Mouse (Mus musculus) right cerebral cortex, postnatal 25 days (tissue): Measurements from ENCODE around the gene Cox6a2.

Experiments used
- DNase-seq: peaks from one replicate; pipeline ENCODE4 v3.0.0; 2022

The Cox6a2 gene

DNA sequence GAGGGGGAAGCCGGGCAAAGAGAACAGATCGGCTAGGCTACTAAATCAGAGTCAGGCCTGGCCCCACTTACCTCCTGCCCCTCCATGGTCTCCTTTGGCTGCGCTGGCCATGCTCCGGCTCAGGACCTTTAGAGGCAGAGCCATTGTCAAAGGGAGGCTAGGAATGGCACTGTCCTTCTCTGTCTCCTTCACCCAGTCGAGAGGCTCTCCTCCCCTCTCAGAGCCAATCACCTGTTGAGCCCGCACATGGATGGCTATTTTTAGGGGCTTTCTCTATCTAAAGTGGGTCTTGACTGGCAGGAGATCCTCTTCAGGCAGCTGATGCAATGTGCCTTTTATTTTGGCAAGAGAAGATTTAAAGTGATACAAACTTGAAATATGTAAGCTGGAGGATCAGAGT lies at the start of gene Cox6a2:
Gene Cox6a2 (minus strand): TSS at position 236 of the 400 bp plus-strand sequence.
- DNase-seq = no peak

DNA sequence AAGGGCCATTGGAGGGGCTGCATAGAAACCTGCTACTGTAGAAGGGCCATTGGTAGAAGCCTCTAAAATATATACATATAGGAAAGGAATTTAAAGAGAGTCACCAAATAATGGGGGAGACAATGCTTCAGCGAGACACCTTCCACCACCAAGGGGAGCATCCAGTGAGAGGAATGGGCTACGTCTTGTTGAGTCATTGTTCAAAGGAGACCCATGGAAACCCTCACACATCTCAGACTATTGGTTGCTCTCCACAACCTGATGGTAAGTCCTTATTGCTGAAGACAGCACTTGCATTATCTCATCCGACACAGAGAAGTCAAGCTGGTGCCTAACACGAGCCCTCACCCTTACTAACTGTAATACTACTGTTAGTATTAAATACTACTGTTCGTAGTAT lies 49.6 kb upstream of the Cox6a2 start:
- no peak for DNase-seq

DNA sequence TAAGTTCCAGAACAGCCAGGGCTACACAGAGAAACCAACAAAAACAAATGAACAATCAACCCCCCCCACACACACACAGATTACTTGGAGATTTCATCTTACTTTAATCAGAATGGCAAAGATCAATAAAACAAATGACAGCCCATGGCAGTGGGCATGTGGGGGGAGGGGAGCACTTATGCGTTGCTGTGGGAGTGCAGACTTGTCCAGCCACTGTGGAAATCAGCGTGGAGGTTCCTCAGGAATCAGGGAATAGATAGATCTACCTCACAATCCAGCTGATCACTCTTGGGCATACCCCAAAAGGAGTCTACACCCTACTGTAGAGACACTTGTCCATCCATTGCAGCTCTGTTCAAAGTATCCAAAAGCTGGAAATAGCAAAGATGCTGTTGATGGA lies 48.8 kb upstream of the Cox6a2 start:
- DNase-seq = no peak

DNA sequence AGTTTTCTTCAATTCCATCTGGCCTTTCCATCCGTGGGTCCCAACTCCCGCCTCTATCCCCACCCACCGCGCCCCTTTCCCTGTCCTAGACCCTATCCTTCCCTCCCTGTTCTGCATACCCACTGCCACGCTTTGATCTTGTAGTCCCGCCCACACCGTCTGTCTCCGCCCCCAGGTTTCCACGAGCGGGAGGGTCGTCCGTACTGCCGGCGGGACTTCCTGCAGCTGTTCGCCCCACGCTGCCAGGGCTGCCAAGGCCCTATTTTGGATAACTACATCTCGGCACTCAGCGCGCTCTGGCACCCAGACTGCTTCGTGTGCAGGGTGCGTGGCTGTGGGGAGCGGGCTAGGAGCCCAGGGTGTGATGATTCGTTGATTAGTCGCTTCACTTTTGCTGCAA lies 46.4 kb upstream of the Cox6a2 start:
- DNase-seq = peak; percentile 80

DNA sequence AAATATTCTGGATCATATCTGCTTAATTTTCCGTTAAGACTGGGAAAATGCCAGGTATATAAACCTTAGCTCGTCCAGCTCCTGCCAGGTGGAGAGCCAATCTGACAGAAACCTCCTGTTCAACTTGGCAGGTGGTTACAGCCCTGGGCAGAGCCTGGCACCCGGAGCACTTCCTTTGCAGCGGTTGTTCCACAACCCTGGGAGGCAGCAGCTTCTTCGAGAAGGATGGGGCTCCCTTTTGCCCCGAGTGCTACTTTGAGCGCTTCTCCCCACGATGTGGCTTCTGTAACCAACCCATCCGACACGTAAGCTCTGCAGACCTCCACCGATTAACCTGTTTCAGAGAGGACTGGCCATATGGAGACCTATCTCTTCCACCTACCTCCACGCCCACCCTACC lies 45.8 kb upstream of the Cox6a2 start:
- DNase-seq = no peak

DNA sequence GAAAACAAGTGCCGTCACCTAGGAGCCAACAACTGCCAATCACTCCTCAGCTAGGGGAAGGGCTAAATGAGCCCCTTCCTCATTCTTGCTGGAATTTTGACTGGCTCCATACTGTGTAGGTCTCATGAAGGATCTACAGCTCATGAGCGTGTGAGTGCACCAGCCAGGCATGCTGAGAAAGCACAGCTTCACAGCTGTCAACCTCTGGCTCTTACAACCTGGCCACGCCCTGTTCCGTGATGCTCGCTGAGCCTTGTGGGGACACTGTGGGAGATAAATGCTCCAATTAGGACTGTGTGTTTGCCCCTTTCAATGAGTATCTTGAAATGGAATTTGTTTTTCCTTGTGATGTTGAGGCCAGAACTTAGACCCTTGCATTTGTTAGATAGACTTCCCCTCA lies 43.8 kb upstream of the Cox6a2 start:
- no peak for DNase-seq

DNA sequence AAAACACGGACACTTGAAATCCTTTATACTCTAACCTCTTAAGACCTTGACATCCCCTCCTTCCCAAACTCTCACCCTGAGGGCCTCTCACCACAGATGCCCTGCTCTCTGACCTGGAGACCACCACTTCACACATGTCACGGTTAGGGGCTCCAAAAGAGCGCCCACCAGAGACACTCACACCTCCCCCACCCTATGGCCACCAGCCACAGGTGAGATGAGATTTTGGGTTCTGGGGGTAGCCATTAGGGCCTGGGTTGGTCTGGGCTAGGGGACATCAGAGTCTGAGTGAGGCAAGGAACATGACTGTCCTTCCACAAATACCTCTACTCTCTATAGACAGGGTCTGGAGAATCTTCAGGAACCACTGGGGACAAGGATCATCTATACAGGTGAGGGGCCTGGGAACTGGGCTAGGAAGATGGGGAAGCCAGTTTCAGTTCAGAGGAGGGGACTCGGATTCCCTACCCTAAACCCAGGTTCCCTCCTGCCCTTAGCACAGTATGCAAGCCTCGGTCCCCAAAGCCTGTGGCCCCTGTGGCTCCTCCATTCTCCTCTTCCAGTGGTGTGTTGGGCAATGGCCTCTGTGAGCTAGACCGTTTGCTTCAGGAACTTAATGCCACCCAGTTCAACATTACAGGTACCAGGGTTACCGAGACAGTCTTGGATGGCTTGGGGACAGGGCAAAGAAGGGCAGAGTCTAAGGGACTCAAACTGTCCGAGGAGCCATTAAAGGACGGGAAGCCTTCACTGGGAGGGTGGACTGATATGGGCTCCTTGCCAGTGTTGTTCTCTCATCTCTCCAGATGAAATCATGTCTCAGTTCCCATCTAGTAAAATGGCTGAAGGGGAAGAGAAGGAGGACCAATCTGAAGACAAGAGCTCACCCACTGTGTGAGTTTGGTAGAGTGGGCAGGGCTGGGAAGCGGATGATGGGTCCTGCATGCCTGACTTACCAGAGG lies 42.2 kb upstream of the Cox6a2 start:
- no peak for DNase-seq

DNA sequence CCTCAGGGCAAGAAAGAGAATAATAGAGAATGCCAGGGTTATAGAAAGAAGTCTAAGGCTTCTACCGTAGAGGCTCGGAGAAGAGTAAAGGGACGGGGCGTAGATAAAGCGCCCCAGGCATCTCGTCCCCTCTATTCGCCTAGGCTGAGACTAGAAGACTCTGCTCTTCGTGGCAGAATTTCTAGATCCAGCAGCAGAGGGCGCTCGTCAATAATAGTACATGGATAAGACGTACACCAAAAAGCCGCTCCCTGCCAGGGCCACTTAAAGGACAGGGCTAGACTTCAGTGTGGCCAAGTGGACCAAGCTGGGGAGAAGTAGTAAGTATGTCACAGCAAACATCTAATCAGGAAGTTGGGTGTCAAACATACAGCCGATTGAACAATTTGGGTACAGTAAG lies 41.3 kb upstream of the Cox6a2 start:
- peak; percentile 75 for DNase-seq

DNA sequence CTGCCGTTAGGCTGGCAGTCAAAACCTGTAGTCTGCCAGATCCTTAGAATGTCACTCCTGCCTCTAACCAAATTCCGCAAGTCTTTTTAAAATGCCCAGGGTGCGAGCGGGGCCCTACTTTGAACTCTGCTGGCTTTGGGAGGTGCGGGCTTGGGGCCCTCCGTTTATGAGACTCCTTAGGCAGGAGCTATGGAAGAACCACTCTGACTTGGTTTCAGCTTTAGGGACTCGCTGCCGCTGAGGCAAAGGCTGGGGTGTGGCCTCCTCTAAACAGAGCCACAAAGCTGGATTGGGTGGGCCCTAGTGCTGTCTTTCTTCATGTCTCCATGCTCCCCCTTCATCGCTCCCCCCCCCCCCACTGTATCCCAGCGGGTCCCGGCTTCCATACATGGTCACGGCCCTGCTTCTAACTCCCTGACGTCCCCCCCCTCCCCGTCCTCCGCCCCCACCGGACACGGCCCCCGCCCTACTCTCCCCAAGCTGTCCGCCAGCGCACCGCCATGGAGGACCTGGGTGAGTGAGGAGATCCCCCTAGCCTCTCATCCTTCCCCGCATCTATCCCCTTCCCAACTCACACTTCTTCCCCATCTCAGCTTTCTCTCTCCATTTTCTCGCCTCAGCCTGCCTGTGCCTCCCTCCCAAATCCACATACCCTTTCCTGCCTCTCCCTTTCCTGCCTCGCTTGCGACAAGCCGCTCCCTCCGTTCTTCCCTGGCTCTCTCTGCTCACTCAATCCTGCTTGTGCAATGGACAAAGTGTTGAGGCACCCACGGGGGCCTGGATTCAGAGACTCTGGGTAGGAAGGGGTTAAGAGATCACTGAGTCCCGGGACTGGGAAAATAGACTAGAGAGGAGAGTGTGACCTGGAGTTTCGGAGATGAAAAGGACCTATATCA lies 40.6 kb upstream of the Cox6a2 start, which contains the start of gene Tgfb1i1:
Gene Tgfb1i1 (plus strand): TSS at position 317 of the 896 bp plus-strand sequence.
- peak; percentile 63 for DNase-seq

DNA sequence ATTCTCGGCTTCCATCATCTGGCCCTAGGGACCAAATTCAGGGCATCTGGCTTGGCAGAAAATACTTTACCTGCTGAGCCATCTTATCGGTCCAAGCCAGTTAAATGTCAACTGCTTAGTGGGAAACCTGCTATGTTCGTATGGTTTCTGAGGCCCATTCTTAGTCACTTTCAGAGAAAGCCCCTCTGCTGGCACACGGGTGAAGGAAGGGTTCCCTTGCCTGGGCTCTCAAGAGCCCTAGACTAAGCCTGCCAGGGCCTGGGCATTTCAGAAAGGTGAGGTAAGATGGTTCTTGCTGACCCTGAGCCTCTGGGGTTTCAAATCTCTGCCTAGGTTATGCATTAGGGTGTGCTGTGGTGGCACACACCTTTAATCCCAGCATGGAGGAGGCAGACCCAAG lies 39.4 kb upstream of the Cox6a2 start:
- DNase-seq = no peak

DNA sequence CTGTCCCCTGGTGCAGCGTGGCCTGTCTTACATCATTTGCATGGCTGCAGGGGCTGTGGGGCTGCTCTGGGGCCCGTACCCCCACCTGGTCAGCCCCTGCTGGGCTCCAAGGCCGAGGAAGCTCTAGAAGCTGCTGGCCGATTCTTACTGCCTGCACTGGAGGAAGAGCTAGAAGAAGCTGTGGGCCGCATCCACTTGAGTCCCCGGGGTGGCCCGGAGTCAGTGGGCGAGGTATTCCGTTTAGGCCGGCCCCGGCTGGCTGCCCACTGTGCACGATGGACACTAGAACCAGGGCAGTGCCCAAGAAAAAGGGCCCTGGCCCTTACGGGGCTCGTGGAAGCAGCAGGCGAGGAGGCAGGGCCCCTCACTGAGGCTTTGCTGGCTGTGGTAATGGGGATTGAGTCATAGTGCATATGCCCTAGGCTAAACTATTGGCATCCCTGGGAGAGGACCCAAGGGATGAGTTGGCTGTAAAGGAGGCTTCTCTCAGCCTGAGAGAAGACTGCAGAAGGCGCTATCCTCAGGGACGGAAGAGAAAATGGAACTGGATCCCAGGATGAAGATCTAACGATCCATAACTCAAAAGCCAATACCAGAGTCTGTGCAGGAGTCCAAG lies 38.3 kb upstream of the Cox6a2 start:
- no peak for DNase-seq

DNA sequence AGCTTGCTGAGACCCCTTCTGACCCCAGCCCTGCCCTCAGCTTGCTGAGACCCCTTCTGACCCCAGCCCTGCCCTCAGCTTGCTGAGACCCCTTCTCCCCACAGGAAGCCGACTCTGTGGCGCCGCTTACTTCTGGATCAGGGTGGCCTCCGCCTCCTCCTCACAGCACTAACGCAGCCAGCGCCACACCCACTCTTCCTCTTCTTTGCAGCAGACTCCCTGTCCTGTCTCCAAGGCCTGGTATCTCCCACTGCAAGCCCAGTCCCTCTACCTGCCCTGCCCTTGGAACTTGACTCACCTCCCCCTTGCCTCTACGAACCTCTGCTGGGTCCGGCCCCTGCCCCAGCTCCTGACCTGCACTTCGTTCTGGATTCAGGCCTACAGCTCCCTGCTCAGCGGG lies 37.7 kb upstream of the Cox6a2 start:
- DNase-seq = no peak

DNA sequence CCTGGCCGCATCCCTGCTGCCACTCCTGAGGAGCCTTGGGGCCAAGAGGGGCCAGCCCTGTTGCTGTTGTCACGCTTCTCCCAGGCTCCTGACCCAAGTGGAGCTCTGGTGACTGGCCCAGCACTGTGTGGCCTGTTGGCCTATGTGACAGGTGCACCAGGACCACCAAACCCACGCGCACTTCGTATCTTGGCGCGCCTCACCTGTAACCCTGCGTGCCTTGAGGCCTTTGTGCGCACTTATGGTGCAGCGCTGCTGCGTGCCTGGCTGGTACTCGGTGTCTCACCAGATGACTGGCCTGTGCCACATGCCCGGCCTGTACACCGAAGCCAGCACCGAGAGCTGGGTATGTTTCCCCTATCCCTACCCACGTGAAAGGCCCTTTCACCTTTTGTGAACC lies 36.1 kb upstream of the Cox6a2 start:
- DNase-seq = no peak

DNA sequence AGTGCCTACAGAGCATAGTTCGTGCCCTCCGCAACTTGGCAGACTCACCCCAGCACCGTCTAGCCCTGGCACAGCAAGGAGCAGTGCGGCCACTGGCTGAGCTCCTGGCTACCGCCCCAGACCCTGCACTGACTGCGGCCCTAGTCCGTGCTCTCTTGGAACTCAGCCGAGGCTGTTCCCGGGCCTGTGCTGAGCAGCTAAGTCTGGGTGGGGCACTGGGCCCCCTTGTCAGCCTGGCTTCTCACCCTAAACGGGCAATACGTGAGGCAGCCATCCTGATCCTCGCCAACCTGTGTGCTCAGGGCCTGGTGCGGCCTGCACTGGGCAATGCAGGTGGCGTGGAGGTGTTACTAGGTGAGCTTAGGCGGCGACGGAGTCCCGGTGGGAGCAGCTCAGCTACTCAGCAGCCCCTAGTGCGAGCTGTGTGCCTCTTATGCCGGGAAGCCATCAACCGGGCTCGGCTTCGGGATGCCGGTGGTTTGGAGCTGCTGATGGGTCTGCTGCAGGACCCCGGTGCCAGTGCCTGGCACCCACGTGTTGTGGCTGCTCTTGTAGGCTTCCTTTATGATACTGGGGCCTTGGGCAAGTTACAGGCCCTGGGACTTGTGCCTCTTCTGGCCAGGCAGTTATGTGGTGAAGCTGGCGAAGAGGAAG lies 34.1 kb upstream of the Cox6a2 start:
- no peak for DNase-seq

DNA sequence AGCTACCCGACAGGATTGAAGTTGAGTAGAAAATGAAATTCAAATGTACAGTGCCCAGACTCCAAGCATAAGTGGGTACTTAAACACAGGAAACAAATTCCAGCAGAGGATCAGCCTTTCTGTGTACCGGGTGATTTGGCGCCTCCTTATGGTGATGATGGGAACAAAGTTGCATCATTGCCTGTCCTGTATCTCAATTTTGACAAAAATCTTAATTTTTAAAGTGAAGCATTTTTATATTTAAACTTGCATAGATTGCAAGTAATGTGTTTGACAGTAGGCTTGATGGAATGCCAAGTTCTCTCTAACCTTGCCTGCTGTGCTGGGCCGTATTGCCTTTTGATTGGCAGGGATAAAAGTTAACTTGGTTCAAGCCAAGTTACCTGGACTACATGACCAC lies 32.8 kb upstream of the Cox6a2 start:
- DNase-seq = no peak

DNA sequence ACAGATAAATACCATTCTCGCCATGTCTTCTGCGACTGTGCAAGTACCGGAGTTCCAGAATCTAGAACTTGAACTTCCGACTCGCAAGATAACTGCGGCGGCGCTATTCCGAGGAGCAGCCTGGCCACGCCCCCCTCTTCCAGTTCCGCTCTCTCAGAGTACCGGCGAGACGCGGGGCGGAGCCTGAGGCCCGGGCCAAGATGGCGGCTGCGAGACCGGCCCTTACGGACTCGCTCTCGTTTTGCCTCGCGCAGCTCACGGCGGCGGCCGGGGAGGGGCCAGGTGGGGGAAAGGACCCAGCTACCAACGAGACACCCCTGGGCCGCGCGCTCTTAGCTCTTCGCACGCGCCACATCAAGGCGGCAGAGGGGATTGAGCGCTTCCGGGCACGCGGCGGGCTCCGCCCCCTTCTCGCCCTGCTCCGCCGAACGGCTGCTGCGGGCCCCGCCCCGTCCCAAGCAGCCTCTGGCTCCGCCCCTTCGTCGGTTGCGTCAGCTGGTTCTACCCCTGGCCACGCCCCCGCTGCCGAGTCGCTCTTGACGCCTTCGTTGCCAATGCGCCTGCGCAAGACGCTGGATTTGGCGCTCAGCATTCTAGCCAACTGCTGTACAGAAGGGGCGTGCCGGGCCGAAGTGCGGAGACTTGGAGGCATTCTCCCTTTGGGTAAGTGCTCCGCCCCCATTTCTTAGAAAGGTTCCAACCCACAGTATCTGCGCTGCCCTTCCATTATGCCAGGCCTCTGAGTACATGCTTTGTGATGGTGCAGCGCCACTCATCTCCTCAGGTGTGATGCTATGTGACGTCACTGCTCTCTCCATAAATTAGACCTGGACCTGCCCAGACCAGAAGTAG lies 32.0 kb upstream of the Cox6a2 start, which contains the start of gene 9130023H24Rik:
Gene 9130023H24Rik (minus strand): TSS at position 105 of the 852 bp plus-strand sequence.
- DNase-seq = peak; percentile 100

DNA sequence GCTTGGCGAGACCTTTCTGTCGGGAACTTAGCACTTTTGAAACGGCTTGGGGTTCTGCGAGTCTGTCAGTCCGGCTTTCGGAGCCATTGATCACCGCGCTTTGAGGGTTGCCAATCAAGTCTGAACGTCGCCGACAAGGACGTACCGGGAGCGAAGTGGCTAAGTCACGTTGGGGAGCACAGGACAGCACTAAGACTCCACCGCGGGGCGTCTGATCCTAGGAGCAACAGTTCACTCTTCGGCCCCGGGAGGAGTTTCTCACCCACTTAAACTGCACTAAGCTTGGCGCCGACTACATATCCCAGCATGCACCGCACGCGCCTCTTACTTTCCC lies 31.4 kb upstream of the Cox6a2 start:
- DNase-seq = no peak

DNA sequence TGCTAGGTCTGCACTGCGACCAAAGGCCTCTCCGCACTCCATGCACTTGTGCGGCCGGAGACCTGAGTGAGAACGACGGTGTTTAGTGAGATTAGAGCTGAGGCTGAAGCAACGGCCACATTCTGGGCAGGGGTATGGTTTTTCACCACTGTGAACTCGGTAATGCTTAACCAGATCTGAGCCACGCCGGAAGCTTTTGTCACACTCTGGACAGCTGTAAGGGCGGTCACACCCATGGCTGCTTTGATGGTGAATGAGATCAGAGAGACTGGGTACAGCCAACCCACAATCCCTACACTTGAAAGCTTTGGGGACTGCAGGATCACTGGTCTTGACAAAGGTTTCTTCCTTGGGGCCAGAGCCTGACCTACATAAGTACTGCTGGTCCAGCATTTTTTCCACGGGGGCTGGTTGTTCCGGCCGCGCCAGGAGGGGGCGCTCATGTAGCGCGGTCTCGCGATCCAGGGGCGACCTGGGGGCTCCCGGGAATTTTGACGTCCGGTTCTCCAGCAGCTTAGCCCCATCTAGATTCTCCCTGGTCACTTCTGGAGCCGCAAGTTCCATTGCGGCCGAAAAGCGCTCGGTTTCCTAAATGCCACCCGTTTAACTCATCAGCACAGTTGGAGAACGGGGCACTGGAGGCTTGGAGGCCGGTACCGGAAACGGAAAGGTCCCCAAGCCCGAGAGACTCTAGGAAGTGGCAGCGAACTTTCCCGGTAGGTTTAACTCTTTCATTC lies 30.8 kb upstream of the Cox6a2 start, which contains the start of gene Armc5:
Gene Armc5 (plus strand): TSS at position 487 of the 737 bp plus-strand sequence.
- DNase-seq = peak; percentile 82

DNA sequence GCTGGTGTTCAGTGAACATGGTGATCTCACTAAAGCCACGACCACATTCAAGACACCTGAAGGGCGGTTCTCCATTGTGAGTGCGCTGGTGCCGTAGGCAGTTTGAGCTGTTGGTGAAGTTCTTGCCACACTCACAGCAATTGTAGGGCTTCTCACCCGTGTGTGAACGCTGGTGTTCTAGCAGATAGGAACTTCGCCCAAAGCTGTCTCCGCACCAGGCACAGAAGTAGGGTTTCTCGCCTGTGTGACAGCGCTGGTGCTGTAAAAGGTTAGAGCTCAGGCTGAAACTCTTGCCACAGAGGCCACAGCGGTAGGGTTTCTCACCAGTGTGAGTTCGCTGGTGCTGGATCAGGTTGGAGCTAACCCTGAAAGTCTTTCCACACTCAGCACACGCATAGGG lies 30.2 kb upstream of the Cox6a2 start:
- DNase-seq = no peak

DNA sequence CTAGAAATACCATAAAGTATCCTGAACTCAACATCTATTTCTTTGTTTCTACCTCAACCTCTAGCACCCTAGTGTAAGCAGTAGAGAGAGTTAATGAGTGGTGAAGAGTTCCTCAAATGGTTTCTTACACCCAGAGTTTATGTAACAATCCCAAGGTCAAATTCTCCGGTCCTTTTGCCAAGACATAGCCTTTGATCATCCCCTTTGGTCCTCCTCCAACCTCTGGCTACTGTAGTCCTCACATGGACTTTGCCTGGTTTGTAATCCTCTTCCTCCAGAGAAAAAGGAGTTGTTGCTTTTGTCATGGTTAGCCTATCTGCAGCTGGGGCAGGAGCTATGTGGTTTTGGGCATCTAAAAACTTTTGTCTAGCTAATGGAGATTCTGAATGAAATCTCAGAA lies 29.3 kb upstream of the Cox6a2 start:
- DNase-seq = no peak

DNA sequence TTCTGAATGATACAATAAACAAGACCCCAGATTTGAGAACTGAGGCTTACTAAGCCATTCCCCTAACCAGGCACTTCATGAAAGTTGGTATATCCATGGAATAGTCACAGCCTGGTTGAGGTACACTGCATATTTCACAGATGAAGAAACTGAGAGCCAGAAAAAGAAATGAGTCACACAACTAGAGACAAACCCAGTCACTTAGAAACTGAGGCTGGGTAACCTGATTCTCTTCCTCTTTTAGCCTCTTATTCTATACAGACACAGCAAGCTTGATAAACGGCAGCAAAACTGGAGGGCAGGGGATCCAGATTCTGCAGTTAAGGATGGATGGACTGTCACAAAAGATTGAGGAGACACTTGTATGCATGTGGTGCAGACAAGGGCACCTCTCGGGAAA lies 28.6 kb upstream of the Cox6a2 start:
- no peak for DNase-seq
